Mouse (Mus musculus) lung, adult 2 months (tissue): ENCODE data around the gene Ypel3. TPM values are rescaled to one million over a fixed set of nuclear protein-coding genes. Genes with fewer than 3 reads are reported as not detected.
A peak's percentile ranks its signal among the peaks of the same experiment; 100 is the strongest.

Source experiments
- DNase-seq: peaks from one replicate; pipeline ENCODE4 v3.0.0; 2022
- H3K4me1 ChIP-seq: fragments of 200-500 bp; 2 replicates; pipeline ENCODE4 v1.6.1; 2011; ENCODE audit warnings: low read length; ENCODE audit not compliant: control insufficient read depth, insufficient read depth
- H3K4me3 ChIP-seq: fragments of 200-500 bp; replicated peaks from 2 replicates; pipeline ENCODE3; 2011; ENCODE audit warnings: low read depth, mild to moderate bottlenecking, control low read depth, low read length; ENCODE audit errors: extremely low read depth
- CTCF ChIP-seq: fragments of 200-500 bp; IDR thresholded peaks from 2 replicates; pipeline ENCODE4 v1.5.1; 2011; ENCODE audit warnings: mild to moderate bottlenecking, low read length, control low read depth; ENCODE audit not compliant: insufficient read depth
- POLR2A ChIP-seq: fragments of 200-500 bp; IDR thresholded peaks from 2 replicates; pipeline ENCODE4 v1.6.1; 2011; ENCODE audit warnings: low read depth, mild to moderate bottlenecking, control low read depth, low read length, borderline replicate concordance; ENCODE audit errors: extremely low read depth
- WGBS: fragments of 180-500 bp; shearing (Covaris S2); methylation state at CpG from one replicate; pipeline ENCODE4 v1.1.7; 2018; 5-methylcytosine and 5-hydroxymethylcytosine counted together
- polyA plus RNA-seq: library from polyadenylated mRNA; depleted of rRNA; stranded (reverse); fragments of >200 nt; gene quantifications from 2 replicates; pipeline ENCODE4 v1.2.3, GENCODE M21; 2012

The Ypel3 gene
- polyA plus RNA-seq, 1 experiment, result 390 TPM

- DNase-seq, result no peak
- Histone ChIP-seq H3K4me1 (peaks cover 10% of the 10 kb centered on the region), H3K4me3 (peak overlapping the region; percentile 100)
- WGBS, result under 1% methylated on average over 40 of the region's 40 CpGs
- TF ChIP-seq CTCF (no peak), POLR2A (no peak)
Observed at GRCm38 (mm10) chr7:126798127-126799049, 21.6 kb downstream of the Ypel3 start.

GRCm38 (mm10) chr7:126799050-126799467, 22.3 kb downstream of the Ypel3 start:
- TF ChIP-seq CTCF (no peak), POLR2A (peak; percentile 99)
- Histone ChIP-seq H3K4me1 (peaks cover 10% of the 10 kb centered on the region), H3K4me3 (peak overlapping the region; percentile 100)
- WGBS, result under 1% methylated on average over 30 of the region's 36 CpGs
- DNase-seq, result peak; percentile 93

GRCm38 (mm10) chr7:126799468-126800268, 22.9 kb downstream of the Ypel3 start:
- TF ChIP-seq POLR2A (peak; percentile 98), CTCF (peak; percentile 47)
- WGBS, result 2% methylated on average over 38 of the region's 38 CpGs

GRCm38 (mm10) chr7:126800269-126801056, 23.7 kb downstream of the Ypel3 start:
- 71% methylated on average over 5 of the region's 5 CpGs for WGBS
- TF ChIP-seq CTCF (no peak), POLR2A (no peak)
- DNase-seq, result no peak
- Histone ChIP-seq H3K4me1 (peaks cover 10% of the 10 kb centered on the region), H3K4me3 (peak overlapping the region; percentile 65)

More at GRCm38 (mm10) chr7:126799468-126800268, 22.9 kb downstream of the Ypel3 start:
- Histone ChIP-seq H3K4me3 (peak overlapping the region; percentile 65), H3K4me1 (peaks cover 10% of the 10 kb centered on the region)
- DNase-seq, result peak; percentile 86

- WGBS, result 91% methylated on average over 16 of the region's 16 CpGs
Observed at GRCm38 (mm10) chr7:126801057-126801422, 24.3 kb downstream of the Ypel3 start.

GRCm38 (mm10) chr7:126802134-126802889, 25.6 kb downstream of the Ypel3 start:
- no peak for DNase-seq
- TF ChIP-seq CTCF (no peak), POLR2A (no peak)
- Histone ChIP-seq H3K4me1 (peaks cover 8% of the 10 kb centered on the region), H3K4me3 (no peak overlapping the region)
- WGBS, result 79% methylated on average over 11 of the region's 11 CpGs

More at GRCm38 (mm10) chr7:126801057-126801422, 24.3 kb downstream of the Ypel3 start:
- H3K4me1 ChIP-seq, result peaks cover 10% of the 10 kb centered on the region
- no peak overlapping the region for H3K4me3 ChIP-seq
- no peak for TF ChIP-seq POLR2A
- no peak for TF ChIP-seq CTCF
- DNase-seq, result no peak

GRCm38 (mm10) chr7:126803181-126803580, 26.4 kb downstream of the Ypel3 start:
- DNase-seq, result no peak
- Histone ChIP-seq H3K4me1 (0 out of 2 replicates have a peak, but pooled peaks cover 3% of the 10 kb centered on the region), H3K4me3 (no peak overlapping the region)
- 84% methylated on average over 6 of the region's 6 CpGs for WGBS
- TF ChIP-seq CTCF (no peak), POLR2A (no peak)

- H3K4me1 ChIP-seq, result 0 out of 2 replicates have a peak, but pooled peaks cover 3% of the 10 kb centered on the region
- no peak overlapping the region for H3K4me3 ChIP-seq
- TF ChIP-seq CTCF (no peak), POLR2A (no peak)
- DNase-seq, result no peak
Observed at GRCm38 (mm10) chr7:126803751-126804150, 27.0 kb downstream of the Ypel3 start.

- WGBS, result 56% methylated on average over 6 of the region's 6 CpGs
- no peaks in the 10 kb centered on the region; the same call in 1 of the 2 replicates for H3K4me1 ChIP-seq
- TF ChIP-seq CTCF (no peak), POLR2A (no peak)
- no peak overlapping the region for H3K4me3 ChIP-seq
- DNase-seq, result peak; percentile 50
Observed at GRCm38 (mm10) chr7:126806956-126807355, 30.2 kb downstream of the Ypel3 start.
